Mouse (Mus musculus): Measurements from ENCODE around the gene Vmn2r88. TPM values are rescaled to one million over a fixed set of nuclear protein-coding genes. Genes with fewer than 3 reads are reported as not detected.
"Not testable (repeated sequence)": the region's sequence is repeated elsewhere in the genome, so short reads cannot be mapped to it uniquely, and the experiment has no call there.

Gene Vmn2r88
- total RNA-seq (2017): not detected in 2 replicates

GRCm38 (mm10) chr14:51410520-51410919, at the start of gene Vmn2r88:
Gene Vmn2r88 (plus strand): TSS chr14:51410820.
- no peak for ATAC-seq (ENCODE audit: extremely low read depth, insufficient number of reproducible peaks, low FRiP score, poor library complexity, severe bottlenecking)

GRCm38 (mm10) chr14:51361456-51361855, 49.2 kb upstream of the Vmn2r88 start, which contains the start of gene Gm7247:
Gene Gm7247 (plus strand): TSS chr14:51361756.
- no peak for ATAC-seq (ENCODE audit: extremely low read depth, insufficient number of reproducible peaks, low FRiP score, poor library complexity, severe bottlenecking)

- ATAC-seq (ENCODE audit: extremely low read depth, insufficient number of reproducible peaks, low FRiP score, poor library complexity, severe bottlenecking): no peak
Measured at GRCm38 (mm10) chr14:51382805-51383204, 27.8 kb upstream of the Vmn2r88 start.

- ATAC-seq (ENCODE audit: extremely low read depth, insufficient number of reproducible peaks, low FRiP score, poor library complexity, severe bottlenecking): no peak
Measured at GRCm38 (mm10) chr14:51384351-51384750, 26.3 kb upstream of the Vmn2r88 start.

DNA sequence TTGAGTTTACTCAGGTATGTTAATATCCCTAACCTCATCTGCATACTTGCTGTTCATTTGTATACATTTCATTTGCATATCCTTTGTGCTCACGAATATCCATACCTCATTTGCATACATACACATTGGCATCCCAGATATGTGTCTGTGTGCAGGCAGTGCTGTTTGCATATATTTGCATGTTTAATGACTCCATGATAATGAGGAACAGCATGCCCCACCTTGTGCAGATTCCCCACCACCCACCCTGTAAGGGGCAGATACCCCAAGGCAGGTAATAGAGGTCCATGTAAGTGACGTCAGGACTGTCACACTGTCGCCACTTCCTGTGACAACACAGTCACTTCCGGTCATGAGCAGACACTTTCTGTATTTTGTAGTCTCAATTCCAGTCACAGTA, 24.9 kb upstream of the Vmn2r88 start:
- ATAC-seq (ENCODE audit: extremely low read depth, insufficient number of reproducible peaks, low FRiP score, poor library complexity, severe bottlenecking): no peak

- no peak for ATAC-seq (ENCODE audit: extremely low read depth, insufficient number of reproducible peaks, low FRiP score, poor library complexity, severe bottlenecking)
Measured at GRCm38 (mm10) chr14:51387768-51388167, 22.9 kb upstream of the Vmn2r88 start.

DNA sequence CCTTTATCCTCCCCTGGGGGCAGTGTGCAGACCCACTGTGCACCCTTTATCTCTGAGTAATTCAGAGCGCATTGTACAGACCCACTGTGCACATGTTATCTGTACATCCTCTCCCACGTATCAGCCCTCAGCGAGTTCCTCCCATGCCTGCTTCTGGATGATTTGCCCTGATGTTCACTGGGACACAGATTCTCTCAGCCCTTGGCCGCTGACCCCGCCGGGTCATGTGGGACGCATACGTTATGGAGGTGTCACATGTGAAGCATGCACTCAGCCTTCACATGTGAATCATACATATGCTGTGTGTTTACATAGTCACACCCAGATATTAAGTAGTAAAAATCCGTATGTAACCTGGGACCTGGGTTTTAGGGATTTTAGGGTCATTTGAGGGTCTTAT, 22.4 kb upstream of the Vmn2r88 start:
- no peak for ATAC-seq (ENCODE audit: extremely low read depth, insufficient number of reproducible peaks, low FRiP score, poor library complexity, severe bottlenecking)

DNA sequence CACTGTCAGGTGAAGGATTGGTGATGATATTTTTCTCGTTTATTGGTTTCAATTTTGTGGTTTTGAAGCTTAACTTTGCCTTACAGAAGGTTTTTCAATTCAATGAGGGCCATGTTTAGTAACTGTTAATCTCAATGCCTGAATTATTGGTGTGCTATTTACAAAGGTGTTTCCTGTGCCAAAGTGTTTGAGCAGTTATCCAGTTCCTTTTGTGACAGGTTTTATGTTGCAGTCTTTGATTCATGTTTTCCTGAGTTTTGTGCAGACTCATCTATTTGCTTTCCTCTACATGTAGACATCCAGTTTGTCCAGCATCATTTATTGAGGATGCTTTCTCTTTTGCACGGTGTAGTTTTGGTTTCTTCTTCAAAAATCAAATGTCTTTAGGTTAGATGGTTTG, 13.3 kb downstream of the Vmn2r88 start:
- no peak for ATAC-seq (ENCODE audit: extremely low read depth, insufficient number of reproducible peaks, low FRiP score, poor library complexity, severe bottlenecking)

- not testable (repeated sequence) for ATAC-seq (ENCODE audit: extremely low read depth, insufficient number of reproducible peaks, low FRiP score, poor library complexity, severe bottlenecking)
Measured at GRCm38 (mm10) chr14:51430138-51430537, 19.5 kb downstream of the Vmn2r88 start.

GRCm38 (mm10) chr14:51434546-51434945, 23.9 kb downstream of the Vmn2r88 start:
- no peak for ATAC-seq (ENCODE audit: extremely low read depth, insufficient number of reproducible peaks, low FRiP score, poor library complexity, severe bottlenecking)

DNA sequence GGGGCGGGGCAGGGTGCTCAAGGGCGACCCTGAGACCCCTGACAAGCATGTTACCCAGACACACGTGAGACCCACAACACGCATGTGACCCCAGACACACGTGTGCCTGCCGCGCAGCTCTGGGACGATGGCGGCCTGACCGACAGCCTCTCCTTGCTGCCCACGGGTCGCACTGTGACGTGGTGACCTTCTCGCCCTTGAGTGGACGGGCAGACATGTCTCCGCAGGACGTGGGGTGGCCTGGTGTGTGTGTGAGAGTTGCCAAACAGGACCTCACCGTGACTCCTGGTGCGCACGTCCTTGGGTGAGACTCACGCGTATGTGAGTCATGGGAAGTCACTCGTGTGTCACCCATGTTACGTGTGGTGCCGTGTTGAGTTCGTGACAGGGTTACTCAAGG, 24.4 kb downstream of the Vmn2r88 start:
- ATAC-seq (ENCODE audit: extremely low read depth, insufficient number of reproducible peaks, low FRiP score, poor library complexity, severe bottlenecking): no peak

GRCm38 (mm10) chr14:51438955-51439354, 28.3 kb downstream of the Vmn2r88 start:
- ATAC-seq (ENCODE audit: extremely low read depth, insufficient number of reproducible peaks, low FRiP score, poor library complexity, severe bottlenecking): no peak

DNA sequence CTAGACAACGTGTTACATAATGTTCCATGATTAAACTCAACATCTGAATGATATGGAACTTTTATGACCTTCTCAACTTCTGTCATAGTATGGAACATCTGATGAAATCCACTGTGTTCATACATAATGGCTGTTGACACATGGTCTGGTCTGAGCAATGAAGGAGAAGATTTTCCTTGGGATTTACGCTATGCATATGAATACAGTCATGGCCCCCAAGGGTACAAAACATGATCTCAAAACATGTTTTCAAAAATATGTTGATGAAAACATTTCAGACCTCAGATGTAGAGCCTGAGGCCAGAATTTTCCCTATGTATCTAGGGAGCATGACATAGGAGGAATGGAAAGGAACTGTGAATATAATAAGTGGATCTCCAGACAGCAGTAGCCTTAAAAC, 40.9 kb downstream of the Vmn2r88 start, which contains the start of gene Vmn2r89:
Gene Vmn2r89, plus strand, starts transcription at position 301 of the 400 bp plus-strand sequence.
- not testable (repeated sequence) for ATAC-seq (ENCODE audit: extremely low read depth, insufficient number of reproducible peaks, low FRiP score, poor library complexity, severe bottlenecking)

Other genes with a start within 250 kb of the Vmn2r88 start
- gene Rnase2b, start 248.6 kb upstream of the Vmn2r88 start, total RNA-seq (2017): not detected in 2 replicates
- gene Ang2, start 211.7 kb upstream of the Vmn2r88 start, total RNA-seq (2017): not detected in 2 replicates
- gene Ear14, start 207.4 kb upstream of the Vmn2r88 start, total RNA-seq (2017): not detected in 2 replicates
- not detected in 2 replicates for gene Rnase2a, start 154.7 kb upstream of the Vmn2r88 start, total RNA-seq (2017)
- gene Gm7247, start 49.1 kb upstream of the Vmn2r88 start, total RNA-seq (2017): not detected in 2 replicates
- not detected in 2 replicates for gene Vmn2r89, start 41.0 kb downstream of the Vmn2r88 start, total RNA-seq (2017)
- gene Gm5622, start 142.0 kb downstream of the Vmn2r88 start, total RNA-seq (2017): not detected in 2 replicates
- gene Gm17175, start 163.2 kb downstream of the Vmn2r88 start, total RNA-seq (2017): not detected in 2 replicates
- gene Gm17174, start 181.3 kb downstream of the Vmn2r88 start, total RNA-seq (2017): not detected in 2 replicates
- gene Gm17078, start 200.5 kb downstream of the Vmn2r88 start, total RNA-seq (2017): not detected in 2 replicates
- not detected in 2 replicates for gene Gm4181, start 224.8 kb downstream of the Vmn2r88 start, total RNA-seq (2017)

Data from neutrophil, adult 5-6 weeks (primary cell).